Mouse (Mus musculus) testis, adult 2 months (tissue): ENCODE measurements around the gene Srgap1.

Experiments
- CTCF ChIP-seq: fragments of 200-500 bp; IDR thresholded peaks from 2 replicates; pipeline ENCODE4 v1.5.1; 2012; ENCODE audit warnings: low read depth, mild to moderate bottlenecking, inconsistent platforms, low read length, moderate library complexity; ENCODE audit not compliant: control insufficient read depth, insufficient read depth, insufficient replicate concordance
- POLR2A ChIP-seq: fragments of 200-500 bp; IDR thresholded peaks from 2 replicates; pipeline ENCODE4 v1.6.1; 2012; ENCODE audit warnings: low read depth, mild to moderate bottlenecking, inconsistent platforms, low read length, moderate library complexity; ENCODE audit not compliant: control insufficient read depth

- TF ChIP-seq POLR2A (no peak), CTCF (no peak)
Observed at GRCm38 (mm10) chr10:121954877-121955276, 92.2 kb downstream of the Srgap1 start.
